Mouse (Mus musculus) heart, adult 2 months (tissue): Measurements from ENCODE around the gene Sdf2.
"Not testable (repeated sequence)": the region's sequence is repeated elsewhere in the genome, so short reads cannot be mapped to it uniquely, and the experiment has no call there.

Experiments
- CTCF ChIP-seq: fragments of 200-600 bp; IDR thresholded peaks from 2 replicates; pipeline ENCODE4 v1.8.1; 2022; ENCODE audit warnings: antibody characterized with exemption, mild to moderate bottlenecking, moderate library complexity
- EP300 ChIP-seq: fragments of 200-500 bp; IDR thresholded peaks from 2 replicates; pipeline ENCODE4 v1.6.1; 2011; ENCODE audit warnings: low read depth, low read length, control low read depth; ENCODE audit not compliant: insufficient read depth
- POLR2A ChIP-seq: fragments of 200-500 bp; IDR thresholded peaks from 2 replicates; pipeline ENCODE4 v1.6.1; 2011; ENCODE audit warnings: mild to moderate bottlenecking, low read depth, low read length, control low read depth; ENCODE audit not compliant: insufficient read depth

DNA sequence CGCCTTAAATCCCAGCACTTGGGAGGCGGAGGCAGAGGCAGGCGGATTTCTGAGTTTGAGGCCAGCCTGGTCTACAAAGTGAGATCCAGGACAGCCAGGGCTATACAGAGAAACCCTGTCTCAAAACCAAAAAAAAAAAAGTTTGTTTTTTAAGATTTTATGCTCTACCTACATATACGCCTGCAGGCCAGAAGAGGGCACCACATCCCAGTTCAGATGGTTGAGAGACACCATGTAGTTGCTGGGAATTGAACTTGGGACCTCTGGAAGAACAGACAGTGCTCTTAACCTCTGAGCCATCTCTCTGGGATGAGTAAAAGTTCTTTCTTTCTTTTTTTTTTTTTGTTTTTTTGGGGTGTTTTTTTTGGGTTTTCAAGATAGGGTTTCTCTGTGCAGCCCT is 30.6 kb downstream of the Sdf2 start:
- TF ChIP-seq POLR2A, EP300: not testable (repeated sequence)
- TF ChIP-seq CTCF = peak; percentile 56
